Mouse (Mus musculus): ENCODE results near the gene Lrrn1.

Gene Lrrn1

GRCm38 (mm10) chr6:107577309-107577708 lies 47.7 kb downstream of the Lrrn1 start:
- DNase-seq (ENCODE audit: extremely low read depth, insufficient read length, low spot score) = no peak

GRCm38 (mm10) chr6:107583759-107584383 lies 54.3 kb downstream of the Lrrn1 start:
- no peak for DNase-seq (ENCODE audit: extremely low read depth, insufficient read length, low spot score)

GRCm38 (mm10) chr6:107605151-107605550 lies 75.6 kb downstream of the Lrrn1 start:
- DNase-seq (ENCODE audit: extremely low read depth, insufficient read length, low spot score) = no peak

GRCm38 (mm10) chr6:107614288-107614687 lies 84.7 kb downstream of the Lrrn1 start:
- DNase-seq (ENCODE audit: extremely low read depth, insufficient read length, low spot score) = no peak
